Mouse (Mus musculus): ENCODE measurements around the gene Hmgn1.

DNA sequence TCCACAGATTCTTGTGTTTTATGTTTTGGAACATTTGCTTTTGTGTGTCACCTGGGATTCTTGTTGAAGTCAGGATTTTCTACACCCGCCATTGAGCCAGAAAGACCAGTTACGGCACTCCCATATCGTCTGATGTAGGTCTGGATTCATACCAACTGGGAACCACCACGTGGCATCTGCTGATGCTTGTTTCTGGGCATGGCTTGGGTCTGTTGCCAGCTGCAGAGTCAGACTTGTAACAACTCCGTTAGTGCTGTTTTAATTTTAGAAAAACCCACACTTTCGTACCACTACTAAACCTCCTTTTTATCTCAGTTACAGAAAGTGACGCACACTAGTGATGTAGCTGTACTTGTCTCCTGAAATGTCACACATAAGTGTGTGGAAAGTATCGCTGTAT lies 28.5 kb upstream of the Hmgn1 start:
- TF ChIP-seq CTCF (IDR thresholded peaks at IDR 0.05; ENCODE audit: low read depth) (no peak), EP300 (IDR thresholded peaks at IDR 0.05; ENCODE audit: low read depth) (no peak)
